Mouse (Mus musculus) E14TG2a.4 (cell line): ENCODE results near the gene Rab3a.

Experiments used
- H3K27me3 ChIP-seq: 2 replicates; pipeline ENCODE4 v1.6.1; 2014; ENCODE audit warnings: low read length, control low read depth; ENCODE audit not compliant: insufficient read depth
- H3K36me3 ChIP-seq: 2 replicates; pipeline ENCODE4 v1.6.1; 2014; ENCODE audit warnings: low read length, control low read depth; ENCODE audit not compliant: insufficient read depth
- H3K4me1 ChIP-seq: replicated peaks from 2 replicates; pipeline ENCODE4 v1.6.1; 2014; ENCODE audit warnings: low read depth, low read length, control low read depth
- H3K4me3 ChIP-seq: replicated peaks from 2 replicates; pipeline ENCODE4 v1.5.1; 2014; ENCODE audit warnings: mild to moderate bottlenecking, low read length
- H3K9me3 ChIP-seq: 2 replicates; pipeline ENCODE4 v1.6.1; 2014; ENCODE audit warnings: low read length, control low read depth
- CTCF ChIP-seq: conservative IDR thresholded peaks from 2 replicates; pipeline ENCODE4 v1.5.1; 2014; ENCODE audit warnings: low read length
- NANOG ChIP-seq: IDR thresholded peaks from 2 replicates; pipeline ENCODE4 v1.6.1; 2014; ENCODE audit warnings: borderline replicate concordance, low read length, mixed read lengths
- POU5F1 ChIP-seq: IDR thresholded peaks from 2 replicates; pipeline ENCODE4 v1.6.1; 2014; ENCODE audit warnings: low read length, borderline replicate concordance

Rab3a gene

DNA sequence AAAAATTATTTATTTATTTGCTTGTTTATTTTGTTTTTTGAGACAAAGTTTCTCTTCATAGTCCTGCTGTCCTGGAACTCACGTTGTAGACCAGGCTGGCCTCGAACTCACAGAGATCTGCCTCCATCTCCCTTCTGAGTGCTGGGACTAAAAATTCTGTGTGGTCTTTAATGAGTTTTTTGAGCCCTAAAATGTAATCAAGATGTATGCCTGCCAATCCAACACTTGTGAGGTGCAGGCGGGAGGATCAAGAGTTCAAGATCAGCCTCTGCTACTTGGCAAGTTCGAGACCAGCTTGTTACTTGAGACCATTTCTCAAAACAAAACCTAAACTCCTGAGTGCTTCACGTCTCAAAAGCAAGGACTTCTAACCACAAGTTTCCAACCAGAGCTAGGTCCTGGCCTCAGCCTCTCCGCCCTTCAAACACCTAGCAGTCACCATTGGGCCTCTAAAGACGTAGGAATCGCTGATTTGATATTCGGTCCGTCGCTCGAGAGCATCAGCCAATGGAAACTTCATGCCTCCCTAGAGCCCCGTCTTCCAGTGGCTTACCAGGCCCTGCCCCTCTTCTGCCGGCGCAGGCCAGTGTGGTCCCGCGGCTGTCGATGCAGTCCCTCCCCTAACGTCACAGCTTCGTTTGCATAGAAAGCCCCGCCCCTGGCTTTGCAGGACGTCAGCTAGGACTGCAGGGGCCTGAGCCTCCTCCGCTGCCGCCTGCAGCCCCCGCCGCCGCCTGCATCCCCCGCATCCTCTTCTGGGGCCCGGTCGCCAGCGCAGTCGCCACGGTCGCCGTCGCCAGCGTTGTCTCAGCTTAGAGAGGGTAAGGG, at the start of gene Rab3a:
TSS of gene Rab3a (plus strand) at position 637 of the 828 bp plus-strand sequence.
- H3K4me1 ChIP-seq, result peaks cover 62% of the 10 kb centered on the region
- peaks cover 32% of the 10 kb centered on the region for H3K36me3 ChIP-seq
- no peaks in the 10 kb centered on the region for H3K9me3 ChIP-seq
- peaks cover 14% of the 10 kb centered on the region for H3K27me3 ChIP-seq
- TF ChIP-seq CTCF, result no peak
- no peak for TF ChIP-seq NANOG
- no peak for TF ChIP-seq POU5F1
- H3K4me3 ChIP-seq, result peak within 1 kb of the TSS; percentile 86

DNA sequence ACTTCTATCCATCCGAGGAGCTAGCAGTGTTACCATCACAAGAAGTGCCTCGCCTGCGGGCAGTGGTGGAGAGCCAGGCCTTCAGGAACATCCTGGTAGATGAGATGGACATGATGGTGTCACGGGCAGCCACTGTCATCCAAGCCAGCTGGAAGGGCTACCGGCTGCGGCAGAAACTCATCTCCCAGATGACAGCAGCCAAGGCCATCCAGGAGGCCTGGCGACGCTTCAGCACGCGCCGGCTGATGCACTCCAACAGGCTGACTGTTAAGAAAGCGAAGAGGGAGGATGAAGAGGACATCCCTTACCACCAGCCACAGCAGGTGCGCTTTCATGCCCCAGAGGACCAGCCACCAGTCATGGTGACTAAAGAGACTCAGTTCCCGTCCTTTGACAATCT, 46.2 kb upstream of the Rab3a start:
- H3K4me1 ChIP-seq, result no peaks in the 10 kb centered on the region
- H3K36me3 ChIP-seq, result no peaks in the 10 kb centered on the region
- H3K9me3 ChIP-seq, result no peaks in the 10 kb centered on the region
- no peak for TF ChIP-seq NANOG
- H3K27me3 ChIP-seq, result no peaks in the 10 kb centered on the region; the same call in 1 of the 2 replicates
- no peak overlapping the region for H3K4me3 ChIP-seq

DNA sequence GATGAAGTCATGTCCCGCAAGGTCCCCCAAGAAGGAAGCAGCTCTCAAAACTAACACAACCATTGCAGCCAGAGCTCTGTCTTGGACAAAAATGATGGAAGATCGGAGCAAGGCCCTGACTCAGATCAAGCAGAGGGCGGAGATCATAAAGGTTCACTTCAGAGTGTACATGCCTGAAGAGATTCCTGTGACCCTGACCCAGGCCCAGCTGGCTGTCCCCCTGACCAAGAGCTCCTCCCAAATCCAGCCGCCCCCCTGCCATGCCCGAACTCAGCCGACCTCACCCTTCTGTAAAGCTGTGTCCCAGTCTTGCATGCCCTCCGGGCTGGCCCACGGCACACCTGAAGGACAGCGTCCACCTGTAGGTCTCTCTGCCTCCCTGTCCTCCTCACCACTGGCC, 44.7 kb upstream of the Rab3a start:
- no peaks in the 10 kb centered on the region for H3K4me1 ChIP-seq
- H3K27me3 ChIP-seq, result peaks cover 6% of the 10 kb centered on the region; the same call in 1 of the 2 replicates
- TF ChIP-seq POU5F1, result no peak
- TF ChIP-seq CTCF, result no peak
- no peak for TF ChIP-seq NANOG

DNA sequence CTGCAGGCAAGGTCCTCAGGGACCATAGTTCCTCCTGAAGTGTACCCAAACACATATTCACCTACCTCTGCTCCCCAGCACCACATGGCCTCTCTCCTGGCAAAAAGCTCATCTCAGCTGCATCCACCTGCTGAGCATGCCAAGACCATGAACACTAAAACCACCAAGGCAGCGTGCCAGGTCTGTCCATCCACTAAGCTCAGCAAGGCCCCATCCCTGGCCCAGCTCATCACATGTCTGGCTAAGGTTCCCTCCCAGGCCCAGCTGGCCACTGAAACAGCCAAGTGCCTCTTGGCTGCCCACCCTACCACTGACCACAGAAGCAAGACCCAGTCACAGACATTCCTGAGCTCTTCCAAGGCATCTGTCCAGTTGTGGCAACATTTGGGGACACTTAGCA, 44.2 kb upstream of the Rab3a start:
- Histone ChIP-seq H3K27me3 (peaks cover 11% of the 10 kb centered on the region; the same call in 1 of the 2 replicates), H3K9me3 (no peaks in the 10 kb centered on the region), H3K4me3 (no peak overlapping the region), H3K36me3 (no peaks in the 10 kb centered on the region), H3K4me1 (no peaks in the 10 kb centered on the region)
- TF ChIP-seq NANOG (no peak), CTCF (no peak), POU5F1 (no peak)

More for the DNA sequence above, 44.7 kb upstream of the Rab3a start:
- no peak overlapping the region for H3K4me3 ChIP-seq
- H3K9me3 ChIP-seq, result no peaks in the 10 kb centered on the region
- H3K36me3 ChIP-seq, result no peaks in the 10 kb centered on the region

DNA sequence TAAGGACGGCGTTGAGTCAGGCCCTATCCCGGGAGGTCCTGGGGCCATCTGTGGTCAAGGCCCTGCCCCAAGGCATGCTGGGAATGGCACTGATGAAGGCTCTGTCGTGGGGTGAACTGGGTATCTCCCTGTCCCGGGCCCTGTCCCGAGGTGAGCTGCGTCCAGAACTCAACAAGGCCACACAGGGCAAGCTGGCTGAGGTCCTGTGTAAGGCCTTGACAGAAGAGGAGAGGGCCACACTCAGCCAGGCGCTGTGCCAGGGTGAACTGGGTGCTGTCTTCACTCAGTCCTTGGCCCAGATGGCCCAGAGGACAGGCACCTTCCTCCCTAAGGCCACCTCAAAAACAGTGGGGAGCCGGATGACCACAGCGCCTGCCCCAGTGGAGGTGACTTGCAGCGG, 43.4 kb upstream of the Rab3a start:
- Histone ChIP-seq H3K9me3 (no peaks in the 10 kb centered on the region), H3K4me3 (no peak overlapping the region), H3K4me1 (no peaks in the 10 kb centered on the region), H3K27me3 (peaks cover 18% of the 10 kb centered on the region), H3K36me3 (no peaks in the 10 kb centered on the region)
- no peak for TF ChIP-seq NANOG
- TF ChIP-seq POU5F1, result no peak
- no peak for TF ChIP-seq CTCF

DNA sequence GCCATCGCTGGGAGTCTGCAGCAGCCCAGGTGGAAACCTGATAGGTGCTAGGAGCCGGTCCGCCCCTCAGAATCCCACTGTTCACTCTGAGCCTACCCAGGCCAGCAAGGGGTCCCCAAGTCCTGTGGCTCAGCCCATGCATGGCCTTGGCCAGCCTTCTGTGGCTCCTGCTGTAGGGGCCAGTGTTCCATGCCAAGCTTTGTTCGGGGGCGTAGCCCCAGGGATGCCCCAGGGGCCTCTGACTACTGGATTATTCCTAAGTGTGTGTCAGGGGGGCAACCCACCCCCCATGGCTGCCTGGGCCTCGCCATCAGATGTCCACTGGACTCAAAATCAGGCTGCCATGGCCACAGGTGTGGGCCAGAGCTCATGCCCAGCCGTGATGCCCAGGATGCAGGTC, 40.5 kb upstream of the Rab3a start:
- peaks cover 18% of the 10 kb centered on the region for H3K4me1 ChIP-seq
- H3K36me3 ChIP-seq, result no peaks in the 10 kb centered on the region
- no peak for TF ChIP-seq NANOG
- TF ChIP-seq CTCF, result no peak
- TF ChIP-seq POU5F1, result no peak
- H3K27me3 ChIP-seq, result peaks cover 39% of the 10 kb centered on the region
- no peak overlapping the region for H3K4me3 ChIP-seq
- H3K9me3 ChIP-seq, result no peaks in the 10 kb centered on the region

DNA sequence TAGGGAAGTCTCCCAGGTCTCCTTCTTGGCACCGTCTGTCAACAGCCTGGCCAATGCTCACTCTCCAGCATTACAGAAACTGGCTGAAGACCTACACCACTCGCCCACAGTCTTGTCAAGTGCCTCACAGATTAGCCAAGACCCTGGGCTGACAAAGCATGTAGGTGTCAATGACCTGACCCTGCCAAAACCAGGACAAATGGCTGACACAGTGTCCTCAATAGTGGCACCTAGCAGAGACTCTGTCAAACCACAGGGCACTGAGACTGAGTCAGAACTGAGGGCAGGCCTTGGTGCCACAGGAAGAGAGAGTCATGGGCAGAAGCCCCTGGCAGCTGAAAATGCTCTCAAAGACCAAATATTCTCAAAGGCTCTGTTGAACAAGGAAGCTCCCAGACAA, 39.4 kb upstream of the Rab3a start:
- no peaks in the 10 kb centered on the region for H3K36me3 ChIP-seq
- peaks cover 39% of the 10 kb centered on the region for H3K27me3 ChIP-seq
- H3K9me3 ChIP-seq, result no peaks in the 10 kb centered on the region
- TF ChIP-seq CTCF (no peak), POU5F1 (no peak), NANOG (no peak)
- peaks cover 24% of the 10 kb centered on the region for H3K4me1 ChIP-seq
- no peak overlapping the region for H3K4me3 ChIP-seq

DNA sequence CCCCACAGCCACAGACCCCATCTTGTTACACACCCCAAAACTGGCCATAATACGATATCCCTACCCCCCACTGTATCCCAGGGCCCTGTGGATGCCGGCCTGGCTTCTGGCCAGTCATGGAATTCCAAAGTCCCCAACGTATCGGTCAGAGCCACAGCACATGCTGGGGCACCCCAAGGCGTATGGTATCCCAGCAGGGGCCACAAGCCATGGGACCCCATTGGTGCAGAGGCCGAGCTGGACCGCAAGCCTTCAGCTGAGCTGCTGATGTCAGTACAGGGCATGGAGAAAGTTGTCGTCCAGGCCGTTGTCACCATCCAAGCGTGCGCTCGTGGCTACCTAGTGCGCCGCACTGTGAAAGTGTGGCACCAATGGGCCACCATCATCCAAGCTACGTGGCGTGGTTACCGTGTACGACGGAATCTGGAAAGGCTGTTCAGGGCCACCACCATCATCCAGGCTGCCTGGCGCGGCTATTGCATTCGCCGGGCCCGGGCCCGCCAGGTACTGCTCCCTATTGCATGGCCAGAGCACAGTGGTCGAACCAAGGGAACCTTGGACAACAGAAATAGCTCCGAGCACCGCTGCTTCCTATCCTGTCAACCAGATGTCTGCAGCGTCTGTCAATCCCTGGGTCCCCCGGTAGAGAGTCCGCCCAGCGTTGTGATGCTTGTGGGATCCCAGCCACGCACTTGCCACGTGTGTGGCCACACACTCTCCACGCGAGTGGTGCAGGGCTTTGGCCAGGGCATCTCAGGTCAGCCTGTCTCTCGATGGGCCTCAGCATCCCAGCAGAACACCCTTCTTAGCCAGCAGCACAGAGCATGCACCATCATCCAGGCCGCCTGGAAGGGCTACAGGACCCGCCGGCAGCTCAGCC, 37.7 kb upstream of the Rab3a start:
- Histone ChIP-seq H3K4me3 (peak overlapping the region; percentile 65), H3K4me1 (peaks cover 34% of the 10 kb centered on the region), H3K9me3 (no peaks in the 10 kb centered on the region), H3K36me3 (no peaks in the 10 kb centered on the region), H3K27me3 (peaks cover 39% of the 10 kb centered on the region)
- no peak for TF ChIP-seq CTCF
- TF ChIP-seq POU5F1, result no peak
- no peak for TF ChIP-seq NANOG
